Mouse (Mus musculus) erythroblast, embryonic 14.5 days (primary cell): ENCODE measurements around the gene Rabgap1l. TPM values are rescaled to one million over a fixed set of nuclear protein-coding genes. Genes with fewer than 3 reads are reported as not detected.
"Not testable (repeated sequence)": the region's sequence is repeated elsewhere in the genome, so short reads cannot be mapped to it uniquely, and the experiment has no call there.

Experiments used
- H3K27me3 ChIP-seq: 2 replicates; pipeline ENCODE4 v1.6.1; 2012; ENCODE audit warnings: inconsistent platforms; ENCODE audit not compliant: control insufficient read depth
- H3K36me3 ChIP-seq: 2 replicates; pipeline ENCODE4 v1.6.1; 2012; ENCODE audit warnings: mild to moderate bottlenecking, inconsistent platforms; ENCODE audit not compliant: control insufficient read depth
- H3K4me1 ChIP-seq: 2 replicates; pipeline ENCODE4 v1.6.1; 2012; ENCODE audit warnings: inconsistent platforms; ENCODE audit not compliant: control insufficient read depth
- H3K4me3 ChIP-seq: replicated peaks from 2 replicates; pipeline ENCODE3; 2012; ENCODE audit warnings: moderate library complexity, mild to moderate bottlenecking, inconsistent platforms
- H3K9me3 ChIP-seq: 2 replicates; pipeline ENCODE4 v1.6.1; 2012; ENCODE audit warnings: low read length, inconsistent platforms, mixed read lengths; ENCODE audit not compliant: control insufficient read depth
- GATA1 ChIP-seq: IDR thresholded peaks from 2 replicates; pipeline ENCODE4 v1.6.1; 2012; ENCODE audit warnings: low read length, inconsistent platforms, mixed read lengths
- TAL1 ChIP-seq: IDR thresholded peaks from 3 replicates; pipeline ENCODE4 v1.6.1; 2012; ENCODE audit warnings: low read length, inconsistent platforms, mixed read lengths
- polyA plus RNA-seq: library from polyadenylated mRNA; stranded (reverse); fragments of >175 nt; gene quantifications from 2 replicates; pipeline ENCODE4 v1.2.3, GENCODE M21; 2012

The Rabgap1l gene
- polyA plus RNA-seq, 1 experiment = 1.0 TPM

DNA sequence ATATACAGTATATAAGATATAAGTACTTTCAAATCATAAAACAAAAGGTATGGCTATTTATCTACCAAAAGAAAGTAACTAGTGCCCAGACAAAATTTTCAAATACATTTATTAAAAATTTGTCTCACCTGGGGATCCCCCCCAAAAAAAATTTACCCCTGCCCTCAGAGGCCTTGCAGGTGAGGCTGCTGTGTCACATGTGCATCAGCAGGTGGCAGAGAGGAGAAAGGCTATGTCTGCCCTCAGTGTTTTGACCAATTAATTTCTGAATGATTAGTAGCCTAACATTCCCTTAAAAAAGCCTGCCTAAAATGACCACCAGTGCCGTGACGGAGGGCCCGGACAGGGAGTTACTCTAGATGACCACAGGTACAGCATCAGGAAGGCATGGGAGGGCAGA lies 147.6 kb downstream of the Rabgap1l start:
- no peaks in the 10 kb centered on the region; the same call in 1 of the 2 replicates for H3K4me1 ChIP-seq
- H3K27me3 ChIP-seq = no peaks in the 10 kb centered on the region
- peaks cover 13% of the 10 kb centered on the region for H3K36me3 ChIP-seq
- TF ChIP-seq GATA1 (no peak), TAL1 (no peak)
- no peaks in the 10 kb centered on the region for H3K9me3 ChIP-seq
- no peak overlapping the region for H3K4me3 ChIP-seq

DNA sequence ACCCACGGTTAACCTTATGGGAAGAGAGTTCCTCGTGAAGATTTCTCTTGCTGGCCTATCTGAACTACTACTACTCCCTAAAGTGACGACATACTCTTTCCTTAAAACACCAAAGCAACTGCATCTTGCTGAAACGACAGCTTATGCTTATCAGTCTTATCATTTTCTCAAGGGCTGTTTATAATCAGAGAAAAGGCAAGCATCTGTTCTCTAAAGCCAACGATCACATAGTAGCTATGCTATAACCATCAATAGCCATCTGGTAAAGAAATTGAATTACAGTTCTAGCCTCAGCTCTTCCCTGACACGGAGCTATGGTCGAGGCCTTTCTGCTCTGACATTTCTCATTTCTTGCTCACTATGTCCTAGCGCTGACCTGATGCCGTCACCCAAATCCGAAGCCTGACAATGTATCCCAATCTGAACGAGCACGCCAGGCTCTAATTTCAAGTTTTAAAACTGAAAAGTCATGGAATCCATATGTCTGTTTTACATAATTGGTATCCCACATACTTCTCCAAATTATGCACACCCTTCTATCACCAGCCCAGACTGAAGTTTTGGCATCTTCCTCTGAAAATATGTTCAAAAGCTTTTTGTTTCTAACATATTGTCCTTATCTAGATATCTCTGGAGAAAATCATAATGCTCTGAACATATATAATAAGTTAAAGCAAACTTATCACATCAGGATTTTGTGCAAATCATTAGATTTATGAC lies 164.6 kb downstream of the Rabgap1l start:
- no peaks in the 10 kb centered on the region for H3K27me3 ChIP-seq
- H3K4me1 ChIP-seq = peaks cover 5% of the 10 kb centered on the region
- no peak overlapping the region for H3K4me3 ChIP-seq
- H3K9me3 ChIP-seq = no peaks in the 10 kb centered on the region
- peaks cover 14% of the 10 kb centered on the region for H3K36me3 ChIP-seq
- TF ChIP-seq TAL1 = no peak
- TF ChIP-seq GATA1 = no peak

DNA sequence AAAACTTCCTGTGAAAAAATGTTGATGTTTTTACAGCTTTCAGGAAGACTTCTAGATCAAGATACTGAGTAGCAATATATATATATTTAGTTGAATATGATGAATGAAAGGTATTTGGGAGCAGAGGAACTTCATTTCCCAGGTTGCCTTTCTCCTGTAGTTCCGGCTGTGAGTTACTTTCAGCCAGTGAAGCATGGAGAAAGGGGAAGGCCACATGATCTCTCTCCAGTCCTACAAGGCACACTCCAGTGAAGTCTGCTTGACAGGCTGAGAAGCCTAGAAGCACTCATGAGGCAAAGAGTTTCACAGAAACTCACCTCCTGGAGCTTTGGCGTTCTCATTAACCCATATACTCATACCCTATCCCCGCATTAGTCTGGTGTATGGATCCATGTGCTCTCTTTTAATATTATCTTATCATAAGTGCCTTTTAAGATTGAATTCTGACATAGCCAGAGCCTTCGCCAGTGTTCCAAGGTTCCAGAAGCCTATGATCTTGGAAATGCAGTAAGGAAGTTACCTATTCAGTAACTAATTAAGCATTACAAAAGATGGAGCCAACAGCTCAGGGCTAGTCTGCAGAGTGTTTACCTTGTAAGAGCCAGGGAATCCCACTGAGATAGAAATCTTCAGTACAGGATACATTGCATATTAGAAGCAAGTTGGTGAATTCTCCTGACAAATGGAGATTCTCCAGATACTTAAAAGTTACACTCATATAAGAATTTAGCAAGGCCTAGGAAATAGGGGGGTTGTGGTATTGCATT lies 168.5 kb downstream of the Rabgap1l start:
- not testable (repeated sequence) for H3K27me3 ChIP-seq, H3K4me3 ChIP-seq, H3K9me3 ChIP-seq, H3K4me1 ChIP-seq
- peaks cover 17% of the 10 kb centered on the region for H3K36me3 ChIP-seq

DNA sequence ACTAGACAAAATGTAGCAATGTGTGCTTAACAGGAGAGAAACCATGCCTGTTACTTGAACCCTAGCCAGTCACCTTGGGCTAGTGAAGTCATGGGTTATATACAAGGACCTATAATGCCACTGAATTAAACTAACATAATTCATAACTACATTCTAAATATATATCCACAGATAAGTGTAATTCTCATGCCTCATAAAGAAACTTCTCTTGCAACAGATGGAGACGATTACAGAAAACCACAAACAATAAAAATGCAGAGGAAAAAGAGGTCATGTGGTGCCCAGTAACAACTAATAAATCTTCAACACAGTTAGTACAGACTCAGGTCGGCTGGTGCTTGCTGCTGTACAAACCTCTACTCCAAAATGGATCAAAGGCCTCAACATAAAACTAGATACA lies 174.8 kb downstream of the Rabgap1l start:
- no peaks in the 10 kb centered on the region for H3K27me3 ChIP-seq
- H3K9me3 ChIP-seq = no peaks in the 10 kb centered on the region
- TF ChIP-seq GATA1 = no peak
- TF ChIP-seq TAL1 = no peak
- no peak overlapping the region for H3K4me3 ChIP-seq
- H3K4me1 ChIP-seq = no peaks in the 10 kb centered on the region
- peaks cover 3% of the 10 kb centered on the region; the same call in 1 of the 2 replicates for H3K36me3 ChIP-seq

DNA sequence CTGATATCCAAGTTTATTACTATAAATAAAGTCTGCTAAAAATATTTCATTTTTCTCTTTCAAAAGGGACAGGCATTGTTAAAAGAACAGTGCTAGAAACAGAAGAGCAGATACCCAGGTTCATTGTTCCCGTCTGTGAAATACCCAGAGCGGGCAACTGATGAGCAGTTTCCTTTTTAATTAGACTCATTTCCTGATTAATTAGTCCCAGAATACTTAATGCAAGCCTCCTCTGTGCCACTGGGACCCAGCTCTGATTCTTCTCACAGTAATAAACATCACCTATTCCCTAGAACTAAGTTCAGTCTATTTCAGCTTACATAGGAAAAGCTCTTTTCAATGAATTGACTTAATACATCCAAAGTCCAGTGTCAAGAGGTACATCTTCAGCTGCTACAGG lies 186.6 kb downstream of the Rabgap1l start:
- H3K4me3 ChIP-seq = no peak overlapping the region
- no peaks in the 10 kb centered on the region for H3K4me1 ChIP-seq
- H3K27me3 ChIP-seq = no peaks in the 10 kb centered on the region
- H3K9me3 ChIP-seq = no peaks in the 10 kb centered on the region
- H3K36me3 ChIP-seq = no peaks in the 10 kb centered on the region
- TF ChIP-seq TAL1 = no peak
- no peak for TF ChIP-seq GATA1

DNA sequence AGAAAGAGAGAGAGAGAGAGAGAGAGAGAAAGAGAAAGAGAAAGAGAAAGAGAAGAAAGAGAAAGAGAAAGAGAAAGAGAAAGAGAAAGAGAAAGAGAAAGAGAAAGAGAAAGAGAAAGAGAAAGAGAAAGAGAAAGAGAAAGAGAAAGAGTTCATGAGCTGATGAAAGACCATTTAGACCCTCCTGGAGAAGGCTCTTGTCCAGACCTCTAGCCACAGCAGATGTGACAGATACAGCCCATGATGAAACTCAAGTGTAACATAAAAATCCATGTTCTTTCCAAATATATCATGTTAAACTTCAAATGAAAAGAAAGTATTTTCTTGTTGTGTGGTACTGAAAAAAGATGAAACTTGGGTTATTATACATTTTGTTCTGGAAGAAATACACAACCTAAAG lies 189.7 kb downstream of the Rabgap1l start:
- not testable (repeated sequence) for H3K4me1 ChIP-seq, H3K36me3 ChIP-seq, H3K4me3 ChIP-seq, H3K27me3 ChIP-seq, H3K9me3 ChIP-seq

DNA sequence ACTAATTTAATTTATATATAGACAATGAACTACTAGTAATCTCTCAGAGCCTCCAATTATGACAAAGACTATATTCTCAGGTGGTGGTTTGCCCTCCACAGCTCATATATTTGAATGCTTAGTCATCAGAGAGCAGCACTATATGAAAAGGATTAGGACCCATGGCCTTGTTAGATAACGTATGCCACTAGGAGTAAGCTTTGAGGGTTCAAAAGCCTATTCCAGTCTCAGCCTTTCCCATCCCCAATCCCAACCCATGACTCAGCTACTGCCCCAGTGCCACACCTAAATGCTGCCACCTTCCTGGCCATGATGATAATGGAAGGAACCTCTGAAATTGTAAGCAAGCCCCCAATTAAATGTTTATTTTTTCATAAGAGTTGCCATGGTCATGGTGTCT lies 195.6 kb downstream of the Rabgap1l start:
- Histone ChIP-seq H3K9me3 (no peaks in the 10 kb centered on the region), H3K4me1 (peaks cover 11% of the 10 kb centered on the region), H3K27me3 (no peaks in the 10 kb centered on the region), H3K36me3 (no peaks in the 10 kb centered on the region), H3K4me3 (no peak overlapping the region)
- TF ChIP-seq GATA1 = no peak
- TF ChIP-seq TAL1 = no peak

DNA sequence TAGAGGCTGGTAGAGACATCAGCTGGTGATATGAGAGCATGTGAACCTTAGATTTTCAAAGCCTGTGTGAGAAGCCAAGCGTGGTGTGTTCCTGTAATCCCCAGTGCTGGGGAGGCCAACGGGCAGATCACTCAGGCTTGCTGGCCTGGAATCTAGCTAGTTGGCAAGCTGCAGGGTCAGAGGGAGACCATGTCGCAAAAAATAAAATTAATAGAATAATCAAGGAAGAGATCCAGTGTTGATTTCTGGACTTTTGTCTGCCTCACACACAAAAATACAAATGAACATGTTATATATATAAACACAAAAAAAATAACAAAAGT lies 196.1 kb downstream of the Rabgap1l start:
- no peak for TF ChIP-seq GATA1
- TF ChIP-seq TAL1 = no peak
- Histone ChIP-seq H3K36me3 (no peaks in the 10 kb centered on the region), H3K4me3 (no peak overlapping the region), H3K9me3 (no peaks in the 10 kb centered on the region), H3K4me1 (peaks cover 11% of the 10 kb centered on the region), H3K27me3 (no peaks in the 10 kb centered on the region)

DNA sequence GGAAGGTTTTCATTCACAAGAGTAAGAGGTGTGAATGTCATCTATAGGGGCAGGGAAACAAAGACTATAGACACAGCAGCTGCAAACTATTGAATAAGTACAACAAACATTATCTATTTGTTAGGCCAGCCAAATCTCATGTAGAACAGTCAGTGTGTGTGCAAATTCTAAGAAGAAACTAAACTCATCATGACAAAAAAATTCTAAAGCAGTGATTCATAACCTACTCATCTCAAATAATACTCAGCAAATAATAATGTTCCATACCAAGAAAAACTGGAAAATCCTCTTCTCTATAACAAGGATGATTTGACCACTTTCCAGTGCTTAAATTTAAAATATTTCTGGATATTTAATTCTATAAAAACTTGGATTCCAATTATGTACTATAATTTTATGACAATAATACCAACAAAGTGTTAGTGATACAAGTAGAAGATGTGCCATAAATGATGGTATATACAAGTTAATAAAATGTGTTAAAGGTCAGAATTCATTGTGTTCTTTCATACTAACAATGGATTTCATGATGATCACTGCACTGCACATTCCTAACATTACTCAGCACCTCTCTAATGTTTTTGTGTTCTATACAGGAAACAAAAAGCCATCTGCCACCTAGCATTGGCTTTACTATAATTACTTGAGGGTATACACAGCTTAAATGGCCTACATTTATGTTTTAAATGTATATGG lies 196.6 kb downstream of the Rabgap1l start:
- H3K4me3 ChIP-seq = no peak overlapping the region
- no peaks in the 10 kb centered on the region for H3K36me3 ChIP-seq
- peaks cover 11% of the 10 kb centered on the region for H3K4me1 ChIP-seq
- H3K27me3 ChIP-seq = no peaks in the 10 kb centered on the region
- H3K9me3 ChIP-seq = no peaks in the 10 kb centered on the region
- TF ChIP-seq TAL1 (no peak), GATA1 (no peak)
